Mouse (Mus musculus) urinary bladder, postnatal 10 days (tissue): Measurements from ENCODE around the gene Ntm.

ENCODE experiments used
- DNase-seq: peaks from one replicate; pipeline ENCODE4 v3.0.0; 2022; ENCODE audit warnings: low spot score

Gene Ntm

GRCm38 (mm10) chr9:29222915-29223545, 739.9 kb downstream of the Ntm start:
- no peak for DNase-seq

GRCm38 (mm10) chr9:29220941-29221615, 741.9 kb downstream of the Ntm start:
- DNase-seq: no peak

- no peak for DNase-seq
Observed at GRCm38 (mm10) chr9:29220493-29220892, 742.4 kb downstream of the Ntm start.

GRCm38 (mm10) chr9:29217951-29218350, 745.0 kb downstream of the Ntm start:
- DNase-seq: no peak

GRCm38 (mm10) chr9:29216528-29216927, 746.4 kb downstream of the Ntm start:
- DNase-seq: no peak

GRCm38 (mm10) chr9:29215796-29216195, 747.1 kb downstream of the Ntm start:
- DNase-seq: no peak

GRCm38 (mm10) chr9:29215241-29215640, 747.7 kb downstream of the Ntm start:
- DNase-seq: no peak

- no peak for DNase-seq
Observed at GRCm38 (mm10) chr9:29209243-29209642, 753.7 kb downstream of the Ntm start.

- no peak for DNase-seq
Observed at GRCm38 (mm10) chr9:29208142-29208541, 754.8 kb downstream of the Ntm start.

- no peak for DNase-seq
Observed at GRCm38 (mm10) chr9:29205680-29206079, 757.3 kb downstream of the Ntm start.

- DNase-seq: no peak
Observed at GRCm38 (mm10) chr9:29202196-29202595, 760.7 kb downstream of the Ntm start.

- no peak for DNase-seq
Observed at GRCm38 (mm10) chr9:29201163-29202053, 761.5 kb downstream of the Ntm start.

- no peak for DNase-seq
Observed at GRCm38 (mm10) chr9:29197046-29197445, 765.9 kb downstream of the Ntm start.

GRCm38 (mm10) chr9:29194265-29194664, 768.7 kb downstream of the Ntm start:
- no peak for DNase-seq

GRCm38 (mm10) chr9:29183011-29183410, 779.9 kb downstream of the Ntm start:
- no peak for DNase-seq

- DNase-seq: no peak
Observed at GRCm38 (mm10) chr9:29181661-29182060, 781.3 kb downstream of the Ntm start.

GRCm38 (mm10) chr9:29165731-29166130, 797.2 kb downstream of the Ntm start:
- DNase-seq: no peak

- no peak for DNase-seq
Observed at GRCm38 (mm10) chr9:29161059-29161642, 801.8 kb downstream of the Ntm start.

- no peak for DNase-seq
Observed at GRCm38 (mm10) chr9:29145901-29146300, 817.0 kb downstream of the Ntm start.

- DNase-seq: no peak
Observed at GRCm38 (mm10) chr9:29136039-29136438, 826.9 kb downstream of the Ntm start.

GRCm38 (mm10) chr9:29130717-29131292, 832.1 kb downstream of the Ntm start:
- no peak for DNase-seq

- DNase-seq: no peak
Observed at GRCm38 (mm10) chr9:29130316-29130715, 832.6 kb downstream of the Ntm start.
